ENCODE assay signal across 22 mouse cellular contexts in genomic region chr8:124823497-124823896, GRCm38 (mm10). TPM values are rescaled to one million over a fixed set of nuclear protein-coding genes. Genes with fewer than 3 reads are reported as not detected.
DNase-seq lines count a peak whose midpoint lies in the region; ATAC-seq and TF ChIP-seq lines count a peak whose summit lies in the region.
"Had no signal": no experiment of that assay in that cellular context is flagged by ENCODE, and none has a peak within 500 bp of the region (broad histone marks: within the 10 kb centered on the region; RNA-seq: fewer than 3 reads in every experiment).

No protein-coding gene starts in this region.

- peaks cover 5% of the 10 kb centered on the region for H3K4me1 ChIP-seq in kidney, postnatal 0 days (replicated peaks; ENCODE audit: insufficient read depth, low read length)
- peaks cover 10% of the 10 kb centered on the region for H3K4me1 ChIP-seq in kidney, embryonic 14.5 days (ENCODE audit: control insufficient read depth, insufficient read depth, low read length)
- H3K4me1 ChIP-seq in midbrain, postnatal 0 days (ENCODE audit: insufficient read depth, low read length), result no peaks in the 10 kb centered on the region
- no peaks in the 10 kb centered on the region for H3K4me1 ChIP-seq in midbrain, embryonic 14.5 days (ENCODE audit: control insufficient read depth, insufficient read depth, low read length)
- H3K4me1 ChIP-seq: stomach, embryonic 15.5 days had no signal

- H3K9ac ChIP-seq in kidney, postnatal 0 days (ENCODE audit: low read depth, low read length), result no peak overlapping the region
- H3K9ac ChIP-seq in kidney, embryonic 14.5 days (ENCODE audit: low read depth, low read length), result no peak overlapping the region
- no peak overlapping the region for H3K9ac ChIP-seq in midbrain, postnatal 0 days (replicated peaks; ENCODE audit: low read length, poor library complexity, severe bottlenecking)
- H3K9ac ChIP-seq in midbrain, embryonic 14.5 days (replicated peaks; ENCODE audit: low read length), result no peak overlapping the region
- H3K9ac ChIP-seq: heart, embryonic 13.5 days; hindbrain, embryonic 14.5 days; liver, embryonic 13.5 days; stomach, embryonic 15.5 days had no signal

- H3K27me3 ChIP-seq in kidney, postnatal 0 days (ENCODE audit: insufficient read depth, low read length), result no peaks in the 10 kb centered on the region
- H3K27me3 ChIP-seq in kidney, embryonic 14.5 days (ENCODE audit: control insufficient read depth, insufficient read depth, low read length), result no peaks in the 10 kb centered on the region
- no peaks in the 10 kb centered on the region for H3K27me3 ChIP-seq in midbrain, postnatal 0 days (ENCODE audit: insufficient read depth, low read length)
- no peaks in the 10 kb centered on the region for H3K27me3 ChIP-seq in midbrain, embryonic 14.5 days (ENCODE audit: control insufficient read depth, insufficient read depth, low read length)
- H3K27me3 ChIP-seq: stomach, embryonic 15.5 days had no signal

- no peaks in the 10 kb centered on the region for H3K9me3 ChIP-seq in kidney, postnatal 0 days (replicated peaks; ENCODE audit: low read length)
- H3K9me3 ChIP-seq in kidney, embryonic 14.5 days (ENCODE audit: control insufficient read depth, low read length), result no peaks in the 10 kb centered on the region
- no peaks in the 10 kb centered on the region for H3K9me3 ChIP-seq in midbrain, postnatal 0 days (ENCODE audit: low read length)
- no peaks in the 10 kb centered on the region for H3K9me3 ChIP-seq in midbrain, embryonic 14.5 days (ENCODE audit: control insufficient read depth, low read length)
- H3K9me3 ChIP-seq: heart, embryonic 13.5 days; liver, embryonic 13.5 days; stomach, embryonic 15.5 days had no signal

- WGBS in kidney, postnatal 0 days, result 83% methylated on average over 6 of the region's 6 CpGs
- 82% methylated on average over 6 of the region's 6 CpGs for WGBS in kidney, embryonic 14.5 days
- WGBS in midbrain, postnatal 0 days, result 78% methylated on average over 6 of the region's 6 CpGs
- 80% methylated on average over 6 of the region's 6 CpGs for WGBS in midbrain, embryonic 14.5 days

- no peak overlapping the region for H3K4me2 ChIP-seq in kidney, postnatal 0 days (ENCODE audit: low read length)
- H3K4me2 ChIP-seq in kidney, embryonic 14.5 days (replicated peaks; ENCODE audit: low read depth, low read length), result no peak overlapping the region
- H3K4me2 ChIP-seq in midbrain, postnatal 0 days (ENCODE audit: low read depth, low read length, poor library complexity, severe bottlenecking), result no peak overlapping the region
- no peak overlapping the region for H3K4me2 ChIP-seq in midbrain, embryonic 14.5 days (ENCODE audit: low read length)
- H3K4me2 ChIP-seq: heart, embryonic 13.5 days; hindbrain, embryonic 14.5 days; liver, embryonic 13.5 days; stomach, embryonic 15.5 days had no signal

- DNase-seq in CD4-positive, CD25-positive, alpha-beta regulatory T cell, adult 2 months (ENCODE audit: low read depth, low spot score), result peak; percentile 22
- DNase-seq in kidney, postnatal 0 days (ENCODE audit: low spot score), result no peak
- DNase-seq in midbrain, postnatal 0 days (ENCODE audit: low spot score), result no peak
- no peak for DNase-seq in midbrain, embryonic 14.5 days
- DNase-seq in right cerebral cortex, postnatal 14 days, result no peak
- no peak for DNase-seq in natural killer cell, adult 2 months (ENCODE audit: low spot score in 2 of 2)
- DNase-seq: adrenal gland, postnatal 25 days; cerebellum, adult 11 months; cerebellum, postnatal 10 days; kidney, adult 11 months; kidney, postnatal 14 days; liver, embryonic 13.5 days; lung, postnatal 14 days; thymus, adult 2 months had no signal

- ATAC-seq in CD4-positive, CD25-positive, alpha-beta regulatory T cell, adult 4 months, result no peak
- ATAC-seq in kidney, postnatal 0 days (replicated peaks; ENCODE audit: low FRiP score, low read depth), result no peak
- no peak for ATAC-seq in kidney, embryonic 14.5 days (ENCODE audit: low FRiP score, low TSS enrichment)
- no peak for ATAC-seq in midbrain, postnatal 0 days (ENCODE audit: low FRiP score)
- ATAC-seq in midbrain, embryonic 14.5 days (ENCODE audit: low FRiP score, low TSS enrichment), result no peak
- ATAC-seq: midbrain, embryonic 16.5 days had no signal

- no peak overlapping the region for H3K4me3 ChIP-seq in kidney, postnatal 0 days (replicated peaks; ENCODE audit: low read depth, low read length)
- no peak overlapping the region for H3K4me3 ChIP-seq in kidney, embryonic 14.5 days (ENCODE audit: low read length)
- H3K4me3 ChIP-seq in midbrain, postnatal 0 days (ENCODE audit: low read depth, low read length), result no peak overlapping the region
- H3K4me3 ChIP-seq in midbrain, embryonic 14.5 days (replicated peaks; ENCODE audit: low read depth, low read length), result no peak overlapping the region
- H3K4me3 ChIP-seq: heart, embryonic 13.5 days; liver, embryonic 13.5 days; stomach, embryonic 15.5 days had no signal

- no peaks in the 10 kb centered on the region for H3K36me3 ChIP-seq in kidney, postnatal 0 days (ENCODE audit: insufficient read depth, low read length)
- no peaks in the 10 kb centered on the region for H3K36me3 ChIP-seq in kidney, embryonic 14.5 days (ENCODE audit: control insufficient read depth, insufficient read depth, low read length)
- peaks cover 64% of the 10 kb centered on the region for H3K36me3 ChIP-seq in midbrain, postnatal 0 days (ENCODE audit: insufficient read depth, low read length)
- H3K36me3 ChIP-seq in midbrain, embryonic 14.5 days (ENCODE audit: control insufficient read depth, insufficient read depth, low read length), result peaks cover 66% of the 10 kb centered on the region
- H3K36me3 ChIP-seq: heart, embryonic 13.5 days; liver, embryonic 13.5 days; stomach, embryonic 15.5 days had no signal

- TF ChIP-seq CTCF in kidney, postnatal 0 days (IDR thresholded peaks at IDR 0.05; ENCODE audit: low read depth), result peak; percentile 50
- peak; percentile 59 for TF ChIP-seq CTCF in midbrain, postnatal 0 days (IDR thresholded peaks at IDR 0.05)

- H3K27ac ChIP-seq in kidney, postnatal 0 days, result no peak overlapping the region
- H3K27ac ChIP-seq in kidney, embryonic 14.5 days (ENCODE audit: low read depth, low read length), result no peak overlapping the region
- H3K27ac ChIP-seq in midbrain, postnatal 0 days (ENCODE audit: low read depth, low read length), result no peak overlapping the region
- no peak overlapping the region for H3K27ac ChIP-seq in midbrain, embryonic 14.5 days (replicated peaks; ENCODE audit: low read depth, low read length)
- H3K27ac ChIP-seq: heart, embryonic 13.5 days; hindbrain, embryonic 14.5 days; liver, embryonic 13.5 days; stomach, embryonic 15.5 days had no signal

RNA-seq across cellular contexts. Expression of gene Trim67, which starts 30.6 kb away (rescaled TPM):
- polyA plus RNA-seq in CD4-positive, CD25-positive, alpha-beta regulatory T cell, adult 4 months (2017; shearing (Covaris generic)), result not detected
- 0.04 TPM in 2 replicates for polyA plus RNA-seq in kidney, postnatal 0 days (2015; fragmentation: Nextera tagmentation; extraction: Ambion mirVana)
- polyA plus RNA-seq in kidney, embryonic 14.5 days (2014; fragmentation: Nextera tagmentation; extraction: Ambion mirVana), result 0.03 TPM in 1 of 2 replicates, not detected in the other
- total RNA-seq in midbrain, postnatal 0 days (2014; rRNA removed), result 87.1 and 104 TPM in 2 replicates
- polyA plus RNA-seq in midbrain, postnatal 0 days (2015; fragmentation: Nextera tagmentation; extraction: Ambion mirVana), result 22.0 and 25.6 TPM in 2 replicates
- polyA plus RNA-seq in midbrain, embryonic 14.5 days (2014; fragmentation: Nextera tagmentation; extraction: Ambion mirVana), result 31.1 and 31.9 TPM in 2 replicates
- total RNA-seq: granulocyte monocyte progenitor cell, adult 5-6 weeks; megakaryocyte-erythroid progenitor cell, adult 5-6 weeks had no signal

RNA-seq across cellular contexts. Expression of gene Gnpat, which starts 39.3 kb away (rescaled TPM):
- 10 to 100 TPM; 43.0 to 54.7 TPM for polyA plus RNA-seq in CD4-positive, CD25-positive, alpha-beta regulatory T cell, adult 4 months (2017; shearing (Covaris generic))
- 74.8 and 83.5 TPM in 2 replicates for polyA plus RNA-seq in kidney, postnatal 0 days (2015; fragmentation: Nextera tagmentation; extraction: Ambion mirVana)
- polyA plus RNA-seq in kidney, embryonic 14.5 days (2014; fragmentation: Nextera tagmentation; extraction: Ambion mirVana), result 79.3 and 122 TPM in 2 replicates
- 45.1 and 47.2 TPM in 2 replicates for total RNA-seq in midbrain, postnatal 0 days (2014; rRNA removed)
- 48.2 and 58.5 TPM in 2 replicates for polyA plus RNA-seq in midbrain, postnatal 0 days (2015; fragmentation: Nextera tagmentation; extraction: Ambion mirVana)
- 65.5 and 90.8 TPM in 2 replicates for polyA plus RNA-seq in midbrain, embryonic 14.5 days (2014; fragmentation: Nextera tagmentation; extraction: Ambion mirVana)

RNA-seq across cellular contexts. Expression of gene 2810004N23Rik, which starts 39.4 kb away (rescaled TPM):
- polyA plus RNA-seq in CD4-positive, CD25-positive, alpha-beta regulatory T cell, adult 4 months (2017; shearing (Covaris generic)), result 10 to 100 TPM; 30.0 to 43.0 TPM
- 33.3 and 36.6 TPM in 2 replicates for polyA plus RNA-seq in kidney, postnatal 0 days (2015; fragmentation: Nextera tagmentation; extraction: Ambion mirVana)
- polyA plus RNA-seq in kidney, embryonic 14.5 days (2014; fragmentation: Nextera tagmentation; extraction: Ambion mirVana), result 47.5 and 52.9 TPM in 2 replicates
- 20.6 and 24.7 TPM in 2 replicates for total RNA-seq in midbrain, postnatal 0 days (2014; rRNA removed)
- 20.3 and 20.4 TPM in 2 replicates for polyA plus RNA-seq in midbrain, postnatal 0 days (2015; fragmentation: Nextera tagmentation; extraction: Ambion mirVana)
- 21.4 and 24.2 TPM in 2 replicates for polyA plus RNA-seq in midbrain, embryonic 14.5 days (2014; fragmentation: Nextera tagmentation; extraction: Ambion mirVana)

Comparison
In these comparisons a context has a peak if more than half of its experiments do, and no peak if none do; other contexts are left out.
1. RNA of gene Trim67, which starts 30.6 kb away (polyA plus RNA-seq): 31.1 to 31.9 TPM in midbrain, embryonic 14.5 days and 22.0 to 25.6 TPM in midbrain, postnatal 0 days; 0.04 TPM in kidney, postnatal 0 days, 0.03 TPM in kidney, embryonic 14.5 days and not detected in CD4-positive, CD25-positive, alpha-beta regulatory T cell, adult 4 months; every median in the first group is over 10 times any median in the second.